Mouse (Mus musculus): ENCODE measurements around the gene Vmn1r34. TPM values are rescaled to one million over a fixed set of nuclear protein-coding genes. Genes with fewer than 3 reads are reported as not detected.
"Not testable (repeated sequence)": the region's sequence is repeated elsewhere in the genome, so short reads cannot be mapped to it uniquely, and the experiment has no call there.

Gene Vmn1r34
- polyA plus RNA-seq (2015; fragmentation: Nextera tagmentation; extraction: Ambion mirVana), result not detected in 2 replicates

DNA sequence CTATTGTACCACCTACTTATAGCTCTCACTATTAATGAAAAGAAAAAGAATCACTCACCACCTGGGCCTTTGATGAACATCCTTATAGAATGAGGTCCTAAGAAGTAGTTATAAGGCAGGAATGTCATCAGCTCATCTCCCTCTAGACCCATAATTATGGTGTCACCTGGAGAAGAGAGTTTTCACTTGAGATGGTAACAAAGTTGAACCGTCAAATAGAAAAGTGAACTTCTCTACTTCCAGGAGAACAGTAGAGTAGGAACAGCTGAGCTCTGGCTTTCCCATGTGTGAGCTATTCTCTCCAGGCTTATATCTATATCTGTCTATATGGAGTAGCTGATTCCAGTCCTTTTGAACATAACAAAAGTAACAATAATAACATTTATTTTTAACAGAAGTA, at the start of gene Vmn1r34:
Vmn1r34 (minus strand) TSS at position 101 of the 400 bp plus-strand sequence.
- no peak within 1 kb of the TSS for H3K9ac ChIP-seq
- H3K27me3 ChIP-seq, result no peaks in the 10 kb centered on the region
- H3K4me3 ChIP-seq, result no peak within 1 kb of the TSS
- no peaks in the 10 kb centered on the region for H3K4me1 ChIP-seq (replicated peaks)
- no peak within 1 kb of the TSS for H3K27ac ChIP-seq (replicated peaks)
- H3K36me3 ChIP-seq, result no peaks in the 10 kb centered on the region
- no peaks in the 10 kb centered on the region for H3K9me3 ChIP-seq
- no peak for ATAC-seq (ENCODE audit: low read depth)
- WGBS, result 91% methylated on average over 1 of the region's 1 CpGs
- H3K4me2 ChIP-seq, result no peak within 1 kb of the TSS

DNA sequence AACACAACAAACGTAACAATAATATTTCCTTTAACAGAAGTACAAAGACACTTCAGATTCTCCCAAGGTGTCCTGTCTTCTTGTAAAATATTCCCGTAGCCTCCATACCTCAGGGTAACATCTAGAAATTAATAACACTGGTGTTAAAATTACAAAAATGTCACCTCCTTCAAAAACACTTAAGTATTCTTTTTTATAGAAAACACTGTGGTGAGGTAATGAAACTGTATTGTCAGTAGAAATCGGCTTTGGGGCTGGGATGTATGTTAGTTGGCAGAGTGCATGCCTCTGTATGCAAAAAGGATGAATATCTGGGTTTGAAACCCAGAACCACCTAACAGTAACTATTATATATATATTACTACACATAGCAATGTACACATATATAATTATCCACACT, 42.1 kb upstream of the Vmn1r34 start, which contains the start of gene Vmn1r35:
Vmn1r35 (minus strand) TSS at position 101 of the 400 bp plus-strand sequence.
- no peaks in the 10 kb centered on the region for H3K27me3 ChIP-seq
- no peaks in the 10 kb centered on the region for H3K36me3 ChIP-seq
- H3K4me2 ChIP-seq, result no peak within 1 kb of the TSS
- no peak for ATAC-seq (ENCODE audit: low read depth)
- H3K27ac ChIP-seq (replicated peaks), result no peak within 1 kb of the TSS
- no peaks in the 10 kb centered on the region for H3K9me3 ChIP-seq
- 86% methylated on average over 3 of the region's 3 CpGs for WGBS
- no peaks in the 10 kb centered on the region for H3K4me1 ChIP-seq (replicated peaks)
- no peak within 1 kb of the TSS for H3K4me3 ChIP-seq
- H3K9ac ChIP-seq, result no peak within 1 kb of the TSS

DNA sequence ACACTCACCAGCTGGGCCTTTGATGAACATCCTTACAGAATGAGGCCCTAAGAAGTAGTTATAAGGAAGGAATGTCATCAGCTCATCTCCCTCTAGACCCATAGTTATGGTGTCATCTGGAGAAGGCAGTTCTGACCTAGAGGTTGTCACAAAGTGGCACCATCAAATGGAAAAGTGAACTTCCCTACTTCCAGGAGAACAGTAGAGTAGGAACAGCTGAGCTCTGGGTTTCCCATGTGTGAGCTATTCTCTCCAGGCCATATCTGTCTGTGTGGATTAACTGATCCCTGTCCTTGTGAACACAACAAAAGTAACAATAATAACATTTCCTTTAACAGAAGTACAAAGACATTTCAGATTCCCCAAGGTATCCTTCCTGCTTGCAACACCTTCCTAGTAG, 25.5 kb downstream of the Vmn1r34 start, which contains the start of gene Vmn1r33:
Vmn1r33 (minus strand) TSS at position 101 of the 400 bp plus-strand sequence.
- not testable (repeated sequence) for H3K4me3 ChIP-seq; H3K36me3 ChIP-seq; H3K9ac ChIP-seq; H3K4me1 ChIP-seq (replicated peaks); H3K9me3 ChIP-seq; H3K27ac ChIP-seq (replicated peaks); H3K4me2 ChIP-seq; H3K27me3 ChIP-seq; ATAC-seq (ENCODE audit: low read depth)

DNA sequence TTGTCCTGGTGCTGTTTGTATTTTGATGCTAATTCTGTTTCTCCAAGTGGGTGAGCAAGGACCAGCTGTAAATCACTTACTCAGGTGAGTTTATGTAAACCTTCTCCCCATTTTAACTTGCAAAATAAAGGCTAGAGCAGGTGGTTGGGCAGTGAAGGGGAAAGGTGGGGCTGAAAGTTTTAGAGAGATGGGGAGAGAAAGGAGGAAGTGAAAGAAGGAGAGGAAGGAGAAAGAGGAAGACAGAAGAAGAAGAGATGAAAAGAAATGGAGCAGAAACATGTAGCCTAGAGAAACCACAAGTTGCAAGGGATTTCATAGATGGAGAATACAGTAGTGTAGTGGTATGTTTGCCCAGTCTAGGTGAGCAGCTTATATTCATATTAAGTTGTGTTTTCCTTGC, 47.9 kb downstream of the Vmn1r34 start:
- H3K4me1 ChIP-seq (replicated peaks), result no peaks in the 10 kb centered on the region
- no peak overlapping the region for H3K4me2 ChIP-seq
- H3K9ac ChIP-seq, result no peak overlapping the region
- H3K36me3 ChIP-seq, result no peaks in the 10 kb centered on the region
- no peaks in the 10 kb centered on the region for H3K27me3 ChIP-seq
- H3K27ac ChIP-seq (replicated peaks), result no peak overlapping the region
- no peak overlapping the region for H3K4me3 ChIP-seq
- no peaks in the 10 kb centered on the region for H3K9me3 ChIP-seq
- no peak for ATAC-seq (ENCODE audit: low read depth)

Other genes with a start within 250 kb of the Vmn1r34 start
- 22.0 and 24.6 TPM in 2 replicates for gene Mad2l1, start 108.5 kb downstream of the Vmn1r34 start, polyA plus RNA-seq (2015; fragmentation: Nextera tagmentation; extraction: Ambion mirVana)
- gene Vmn1r32, start 83.8 kb downstream of the Vmn1r34 start, polyA plus RNA-seq (2015; fragmentation: Nextera tagmentation; extraction: Ambion mirVana), result 0.07 TPM in 1 of 2 replicates, not detected in the other
- not detected in 2 replicates for gene Vmn1r33, start 25.6 kb downstream of the Vmn1r34 start, polyA plus RNA-seq (2015; fragmentation: Nextera tagmentation; extraction: Ambion mirVana)
- not detected in 2 replicates for gene Vmn1r35, start 42.0 kb upstream of the Vmn1r34 start, polyA plus RNA-seq (2015; fragmentation: Nextera tagmentation; extraction: Ambion mirVana)
- gene Vmn1r36, start 75.3 kb upstream of the Vmn1r34 start, polyA plus RNA-seq (2015; fragmentation: Nextera tagmentation; extraction: Ambion mirVana), result not detected in 2 replicates
- gene Vmn1r37, start 85.5 kb upstream of the Vmn1r34 start, polyA plus RNA-seq (2015; fragmentation: Nextera tagmentation; extraction: Ambion mirVana), result not detected in 2 replicates
- not detected in 2 replicates for gene Vmn1r38, start 138.7 kb upstream of the Vmn1r34 start, polyA plus RNA-seq (2015; fragmentation: Nextera tagmentation; extraction: Ambion mirVana)
- gene Vmn1r39, start 166.7 kb upstream of the Vmn1r34 start, polyA plus RNA-seq (2015; fragmentation: Nextera tagmentation; extraction: Ambion mirVana), result not detected in 2 replicates

Data from neural tube, embryonic 13.5 days (tissue).